ENCODE assay signal across 23 mouse cellular contexts in the genomic region with DNA sequence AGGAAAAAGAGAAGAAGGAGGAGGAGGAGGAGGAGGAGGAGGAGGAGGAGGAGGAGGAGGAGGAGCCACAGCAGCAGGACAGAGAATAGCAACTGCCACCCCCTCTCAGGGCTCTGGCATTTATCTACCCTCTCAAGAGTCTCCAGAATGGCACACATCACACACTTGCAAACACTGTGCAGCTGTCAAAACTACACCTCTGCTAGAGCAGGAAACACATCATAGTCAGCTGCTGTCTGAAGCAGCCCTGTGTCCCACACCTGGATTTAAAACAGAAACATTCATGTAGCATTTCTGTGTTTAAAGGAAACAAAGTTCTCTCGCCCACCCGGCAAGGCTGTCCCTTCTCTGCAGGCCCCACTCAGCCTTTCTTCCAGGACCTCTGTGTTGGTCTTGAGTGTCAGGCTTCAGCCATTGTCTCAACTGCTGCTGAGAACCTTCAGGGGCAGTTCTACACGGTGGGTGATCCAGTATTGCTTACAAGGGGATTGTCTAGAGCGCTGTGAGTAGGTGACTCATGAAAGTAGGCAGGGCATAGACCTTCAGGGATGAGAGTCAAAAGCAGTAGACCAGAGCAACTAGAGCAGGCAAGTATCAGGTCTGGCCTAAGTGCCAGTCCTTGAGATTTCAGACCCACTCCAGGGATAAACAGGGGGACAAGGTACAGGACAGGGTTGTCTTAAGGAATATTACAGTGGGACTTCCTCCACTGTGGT. TPM values are rescaled to one million over a fixed set of nuclear protein-coding genes. Genes with fewer than 3 reads are reported as not detected.
DNase-seq lines count a peak whose midpoint lies in the region; ATAC-seq lines count a peak whose summit lies in the region.
"Had no signal": no experiment of that assay in that cellular context is flagged by ENCODE, and none has a peak within 500 bp of the region (broad histone marks: within the 10 kb centered on the region; RNA-seq: fewer than 3 reads in every experiment).

No protein-coding gene starts in this region.

- peak overlapping the region; percentile 35; the same call in 1 of the 2 replicates for H3K27ac ChIP-seq in heart, embryonic 11.5 days (ENCODE audit: low read depth, low read length)
- peak overlapping the region; percentile 20; the same call in 1 of the 2 replicates for H3K27ac ChIP-seq in kidney, embryonic 16.5 days (ENCODE audit: low read length)
- H3K27ac ChIP-seq in limb, embryonic 15.5 days = peak overlapping the region; percentile 40; the same call in 1 of the 2 replicates
- H3K27ac ChIP-seq: forebrain, embryonic 12.5 days; hindbrain, embryonic 12.5 days; layer of hippocampus, adult 2 months; limb, embryonic 13.5 days; neural tube, embryonic 13.5 days had no signal

- no peaks in the 10 kb centered on the region for H3K27me3 ChIP-seq in heart, embryonic 11.5 days (ENCODE audit: control insufficient read depth, insufficient read depth, low read length)
- H3K27me3 ChIP-seq in kidney, embryonic 16.5 days (ENCODE audit: insufficient read depth, low read length) = no peaks in the 10 kb centered on the region
- H3K27me3 ChIP-seq in limb, embryonic 15.5 days = no peaks in the 10 kb centered on the region
- H3K27me3 ChIP-seq: hindbrain, embryonic 12.5 days; limb, embryonic 13.5 days; neural tube, embryonic 13.5 days had no signal

- WGBS in heart, embryonic 11.5 days (ENCODE audit: insufficient replicate concordance) = 57% methylated on average over 4 of the region's 4 CpGs
- WGBS in kidney, embryonic 16.5 days = 56% methylated on average over 4 of the region's 4 CpGs
- WGBS in limb, embryonic 15.5 days = 49% methylated on average over 4 of the region's 4 CpGs

- DNase-seq in heart, adult 8-10 months (ENCODE audit: low spot score) = no peak
- DNase-seq in kidney, adult 9 months = no peak
- DNase-seq in thymus, postnatal 25 days = peak; percentile 51
- DNase-seq in cerebellum, adult 18-20 months = no peak
- no peak for DNase-seq in left cerebral cortex, postnatal 4 days
- DNase-seq: adrenal gland, postnatal 25 days; cerebellum, adult 8-10 months; gastrocnemius, postnatal 25 days; liver, postnatal 0 days had no signal

- H3K4me1 ChIP-seq in heart, embryonic 11.5 days (ENCODE audit: control insufficient read depth, insufficient read depth, low read length) = peaks cover 22% of the 10 kb centered on the region
- H3K4me1 ChIP-seq in kidney, embryonic 16.5 days (ENCODE audit: insufficient read depth, low read length) = peaks cover 20% of the 10 kb centered on the region
- H3K4me1 ChIP-seq in limb, embryonic 15.5 days = peaks cover 35% of the 10 kb centered on the region
- H3K4me1 ChIP-seq: neural tube, embryonic 13.5 days had no signal

- H3K4me2 ChIP-seq in heart, embryonic 11.5 days = no peak overlapping the region
- H3K4me2 ChIP-seq in kidney, embryonic 16.5 days (replicated peaks; ENCODE audit: low read depth, low read length) = no peak overlapping the region
- H3K4me2 ChIP-seq in limb, embryonic 15.5 days = no peak overlapping the region
- H3K4me2 ChIP-seq: forebrain, embryonic 12.5 days; hindbrain, embryonic 12.5 days; limb, embryonic 13.5 days; neural tube, embryonic 13.5 days had no signal

- no peak for ATAC-seq in heart, embryonic 11.5 days (replicated peaks; ENCODE audit: insufficient number of reproducible peaks, low FRiP score, low TSS enrichment)
- 0 out of 2 replicates have a peak, but pooled peaks have one; percentile 25 for ATAC-seq in kidney, embryonic 16.5 days (ENCODE audit: low FRiP score, low TSS enrichment)
- no peak for ATAC-seq in limb, embryonic 15.5 days (ENCODE audit: insufficient number of reproducible peaks, low FRiP score, low TSS enrichment, low read depth)
- ATAC-seq: activated CD4-positive, CD25-positive, alpha-beta regulatory T cell, adult 4 months; liver, postnatal 0 days had no signal

- no peaks in the 10 kb centered on the region for H3K36me3 ChIP-seq in heart, embryonic 11.5 days (ENCODE audit: control insufficient read depth, insufficient read depth, low read length)
- H3K36me3 ChIP-seq in kidney, embryonic 16.5 days (ENCODE audit: insufficient read depth, low read length) = no peaks in the 10 kb centered on the region
- H3K36me3 ChIP-seq in limb, embryonic 15.5 days = no peaks in the 10 kb centered on the region
- H3K36me3 ChIP-seq: forebrain, embryonic 12.5 days; hindbrain, embryonic 12.5 days; limb, embryonic 13.5 days; neural tube, embryonic 13.5 days had no signal

- no peak overlapping the region for H3K9ac ChIP-seq in heart, embryonic 11.5 days (ENCODE audit: low read depth, low read length)
- no peak overlapping the region for H3K9ac ChIP-seq in kidney, embryonic 16.5 days (replicated peaks; ENCODE audit: low read length)
- no peak overlapping the region for H3K9ac ChIP-seq in limb, embryonic 15.5 days
- H3K9ac ChIP-seq: forebrain, embryonic 12.5 days; hindbrain, embryonic 12.5 days; limb, embryonic 13.5 days; liver, postnatal 0 days; neural tube, embryonic 13.5 days had no signal

- no peak overlapping the region for H3K4me3 ChIP-seq in heart, embryonic 11.5 days (ENCODE audit: low read depth, low read length)
- no peak overlapping the region for H3K4me3 ChIP-seq in kidney, embryonic 16.5 days (ENCODE audit: low read length)
- H3K4me3 ChIP-seq in limb, embryonic 15.5 days = no peak overlapping the region
- H3K4me3 ChIP-seq: forebrain, embryonic 12.5 days; hindbrain, embryonic 12.5 days; layer of hippocampus, adult 2 months; limb, embryonic 13.5 days; neural tube, embryonic 13.5 days had no signal

- intact Hi-C loops in left cerebral cortex, postnatal 4 days (cut with DNase I) = no loop called here

- H3K9me3 ChIP-seq in heart, embryonic 11.5 days (replicated peaks; ENCODE audit: control insufficient read depth, low read length) = no peaks in the 10 kb centered on the region
- H3K9me3 ChIP-seq in kidney, embryonic 16.5 days (ENCODE audit: low read length) = no peaks in the 10 kb centered on the region
- H3K9me3 ChIP-seq in limb, embryonic 15.5 days = no peaks in the 10 kb centered on the region
- H3K9me3 ChIP-seq: forebrain, embryonic 12.5 days; hindbrain, embryonic 12.5 days; limb, embryonic 13.5 days; neural tube, embryonic 13.5 days had no signal

RNA-seq across cellular contexts. Expression of a gene that starts 10.6 kb away (rescaled TPM):
- polyA plus RNA-seq in heart, embryonic 11.5 days (2014; fragmentation: Nextera tagmentation; extraction: Ambion mirVana) = 21.4 and 27.7 TPM in 2 replicates
- 10 to 100 TPM; 14.9 to 28.0 (median 19.4) TPM for total RNA-seq in heart, adult 8-10 months (2022)
- polyA plus RNA-seq in kidney, embryonic 16.5 days (2015; fragmentation: Nextera tagmentation; extraction: Ambion mirVana) = 59.6 and 61.1 TPM in 2 replicates
- 78.4 and 83.4 TPM in 2 replicates for polyA plus RNA-seq in limb, embryonic 15.5 days (2015; fragmentation: Nextera tagmentation; extraction: Ambion mirVana)
- total RNA-seq in left cerebral cortex, postnatal 4 days (2021) = 10 to 100 TPM; 20.4 to 24.8 TPM
- total RNA-seq: common myeloid progenitor, adult 5-6 weeks; megakaryocyte-erythroid progenitor cell, adult 5-6 weeks; monocyte, adult 5-6 weeks had no signal

RNA-seq across cellular contexts. Expression of a gene that starts 13.4 kb away (rescaled TPM):
- polyA plus RNA-seq in heart, embryonic 11.5 days (2014; fragmentation: Nextera tagmentation; extraction: Ambion mirVana) = 5.1 and 5.7 TPM in 2 replicates
- 1 to 10 TPM; 1.8 to 3.3 (median 2.8) TPM for total RNA-seq in heart, adult 8-10 months (2022)
- 9.8 and 11.4 TPM in 2 replicates for polyA plus RNA-seq in kidney, embryonic 16.5 days (2015; fragmentation: Nextera tagmentation; extraction: Ambion mirVana)
- 10.4 and 11.6 TPM in 2 replicates for polyA plus RNA-seq in limb, embryonic 15.5 days (2015; fragmentation: Nextera tagmentation; extraction: Ambion mirVana)
- total RNA-seq in left cerebral cortex, postnatal 4 days (2021) = 10 to 100 TPM; 16.1 to 16.5 TPM

RNA-seq across cellular contexts. Expression of a gene that starts 26.9 kb away (rescaled TPM):
- polyA plus RNA-seq in heart, embryonic 11.5 days (2014; fragmentation: Nextera tagmentation; extraction: Ambion mirVana) = 86.8 and 95.2 TPM in 2 replicates
- 10 to 100 TPM; 33.1 to 50.4 (median 39.8) TPM for total RNA-seq in heart, adult 8-10 months (2022)
- 152 and 155 TPM in 2 replicates for polyA plus RNA-seq in kidney, embryonic 16.5 days (2015; fragmentation: Nextera tagmentation; extraction: Ambion mirVana)
- 116 and 118 TPM in 2 replicates for polyA plus RNA-seq in limb, embryonic 15.5 days (2015; fragmentation: Nextera tagmentation; extraction: Ambion mirVana)
- 10 to 100 TPM; 26.6 to 37.5 TPM for total RNA-seq in left cerebral cortex, postnatal 4 days (2021)

RNA-seq across cellular contexts. Expression of a gene that starts 47.4 kb away (rescaled TPM):
- polyA plus RNA-seq in heart, embryonic 11.5 days (2014; fragmentation: Nextera tagmentation; extraction: Ambion mirVana) = 7,501 and 8,192 TPM in 2 replicates
- 100 to 1,000 TPM; 455 to 787 (median 725) TPM for total RNA-seq in heart, adult 8-10 months (2022)
- 5.1 and 9.1 TPM in 2 replicates for polyA plus RNA-seq in kidney, embryonic 16.5 days (2015; fragmentation: Nextera tagmentation; extraction: Ambion mirVana)
- 3.7 and 6.2 TPM in 2 replicates for polyA plus RNA-seq in limb, embryonic 15.5 days (2015; fragmentation: Nextera tagmentation; extraction: Ambion mirVana)
- not detected for total RNA-seq in left cerebral cortex, postnatal 4 days (2021)
- total RNA-seq: adrenal gland, postnatal 25 days; common myeloid progenitor, adult 5-6 weeks; gastrocnemius, postnatal 25 days; layer of hippocampus, adult 2 months; left cerebral cortex, adult 8-10 months; megakaryocyte-erythroid progenitor cell, adult 5-6 weeks; monocyte, adult 5-6 weeks had no signal
- polyA plus RNA-seq: activated CD4-positive, CD25-positive, alpha-beta regulatory T cell, adult 4 months; frontal cortex, adult 2 months had no signal

RNA-seq across cellular contexts. Expression of a gene that starts 47.6 kb away (rescaled TPM):
- polyA plus RNA-seq in heart, embryonic 11.5 days (2014; fragmentation: Nextera tagmentation; extraction: Ambion mirVana) = 761 and 811 TPM in 2 replicates
- total RNA-seq in heart, adult 8-10 months (2022) = 1,000 to 10,000 TPM in 2 of 4 experiments, 100 to 1,000 TPM in 2; 838 to 1,132 (median 977) TPM
- 33.0 and 42.8 TPM in 2 replicates for polyA plus RNA-seq in kidney, embryonic 16.5 days (2015; fragmentation: Nextera tagmentation; extraction: Ambion mirVana)
- 68.7 and 217 TPM in 2 replicates for polyA plus RNA-seq in limb, embryonic 15.5 days (2015; fragmentation: Nextera tagmentation; extraction: Ambion mirVana)
- total RNA-seq in left cerebral cortex, postnatal 4 days (2021) = 1 to 10 TPM; 1.6 TPM
- total RNA-seq: adrenal gland, postnatal 25 days; common myeloid progenitor, adult 5-6 weeks had no signal
